Mouse (Mus musculus): ENCODE measurements at regions not wholly inside any gene's neighbourhood (a gene's known extent, or its start where the extent isn't known, plus 50 kb on each side); places are given as distances from the start of the nearest gene placed in this dataset.

GRCm38 (mm10) chr10:126634731-126635130 lies 266.4 kb downstream of the Atp23 start:
- TF ChIP-seq GATA1 (IDR thresholded peaks at IDR 0.05; ENCODE audit: low read length) (no peak), TAL1 (IDR thresholded peaks at IDR 0.05; ENCODE audit: low read length) (no peak)

Measured in erythroblast, embryonic 14.5 days (primary cell).